Mouse (Mus musculus): ENCODE results near the gene Syt17. TPM values are rescaled to one million over a fixed set of nuclear protein-coding genes. Genes with fewer than 3 reads are reported as not detected.
"Not testable (repeated sequence)": the region's sequence is repeated elsewhere in the genome, so short reads cannot be mapped to it uniquely, and the experiment has no call there.

Syt17 gene
- total RNA-seq, 2 experiments from 2014 or later = 0.88 to 0.89 TPM

- DNase-seq = no peak
- intact Hi-C loops (cut with DNase I; ENCODE audit: low total_unique reads) = no loop called here
These were observed 46.1 kb downstream of the Syt17 start for GRCm38 (mm10) chr7:118401949-118402348.

GRCm38 (mm10) chr7:118399764-118400163 is 48.3 kb downstream of the Syt17 start:
- DNase-seq = no peak
- intact Hi-C loops (cut with DNase I; ENCODE audit: low total_unique reads) = loop anchor here (10.0 kb wide), 1 partner anchor 85 kb away; no protein-coding TSS in a partner anchor

- no peak for DNase-seq
- intact Hi-C loops (cut with DNase I; ENCODE audit: low total_unique reads) = loop anchor here (10.0 kb wide), 1 partner anchor 76 kb away; no protein-coding TSS in a partner anchor
These were observed 57.3 kb downstream of the Syt17 start for GRCm38 (mm10) chr7:118390705-118391104.

- DNase-seq = no peak
- intact Hi-C loops (cut with DNase I; ENCODE audit: low total_unique reads) = no loop called here
These were observed 67.0 kb downstream of the Syt17 start for GRCm38 (mm10) chr7:118380996-118381395.

- no peak for DNase-seq
- intact Hi-C loops (cut with DNase I; ENCODE audit: low total_unique reads) = no loop called here
These were observed 68.0 kb downstream of the Syt17 start for GRCm38 (mm10) chr7:118380056-118380455.

- intact Hi-C loops (cut with DNase I; ENCODE audit: low total_unique reads) = no loop called here
- DNase-seq = no peak
These were observed 71.4 kb downstream of the Syt17 start for GRCm38 (mm10) chr7:118376590-118376989.

GRCm38 (mm10) chr7:118375341-118375740 is 72.7 kb downstream of the Syt17 start:
- intact Hi-C loops (cut with DNase I; ENCODE audit: low total_unique reads) = no loop called here
- no peak for DNase-seq

- no peak for DNase-seq
- intact Hi-C loops (cut with DNase I; ENCODE audit: low total_unique reads) = no loop called here
These were observed 76.7 kb downstream of the Syt17 start for GRCm38 (mm10) chr7:118371361-118371760.

GRCm38 (mm10) chr7:118369705-118370104 is 78.3 kb downstream of the Syt17 start:
- DNase-seq = no peak
- intact Hi-C loops (cut with DNase I; ENCODE audit: low total_unique reads) = no loop called here

GRCm38 (mm10) chr7:118365902-118366301 is 82.1 kb downstream of the Syt17 start:
- intact Hi-C loops (cut with DNase I; ENCODE audit: low total_unique reads) = no loop called here
- no peak for DNase-seq

GRCm38 (mm10) chr7:118365251-118365650 is 82.8 kb downstream of the Syt17 start:
- no peak for DNase-seq
- intact Hi-C loops (cut with DNase I; ENCODE audit: low total_unique reads) = no loop called here

GRCm38 (mm10) chr7:118364353-118365007 is 83.5 kb downstream of the Syt17 start:
- peak; percentile 24 for DNase-seq
- intact Hi-C loops (cut with DNase I; ENCODE audit: low total_unique reads) = no loop called here

- intact Hi-C loops (cut with DNase I; ENCODE audit: low total_unique reads) = no loop called here
These were observed 84.3 kb downstream of the Syt17 start for GRCm38 (mm10) chr7:118363587-118364233.

GRCm38 (mm10) chr7:118362931-118363330 is 85.1 kb downstream of the Syt17 start:
- intact Hi-C loops (cut with DNase I; ENCODE audit: low total_unique reads) = no loop called here
- DNase-seq = no peak

More at GRCm38 (mm10) chr7:118363587-118364233, 84.3 kb downstream of the Syt17 start:
- DNase-seq = no peak

GRCm38 (mm10) chr7:118362258-118362657 is 85.8 kb downstream of the Syt17 start:
- DNase-seq = no peak
- intact Hi-C loops (cut with DNase I; ENCODE audit: low total_unique reads) = no loop called here

GRCm38 (mm10) chr7:118358977-118359376 is 89.0 kb downstream of the Syt17 start:
- no peak for DNase-seq
- intact Hi-C loops (cut with DNase I; ENCODE audit: low total_unique reads) = no loop called here

- DNase-seq; intact Hi-C loops (cut with DNase I; ENCODE audit: low total_unique reads): not testable (repeated sequence)
These were observed 91.5 kb downstream of the Syt17 start for GRCm38 (mm10) chr7:118356410-118357005.

- DNase-seq = no peak
- intact Hi-C loops (cut with DNase I; ENCODE audit: low total_unique reads) = no loop called here
These were observed 97.2 kb downstream of the Syt17 start for GRCm38 (mm10) chr7:118350840-118351239.

GRCm38 (mm10) chr7:118346943-118347342 is 101.1 kb downstream of the Syt17 start:
- DNase-seq = no peak
- intact Hi-C loops (cut with DNase I; ENCODE audit: low total_unique reads) = no loop called here

- no peak for DNase-seq
These were observed 101.6 kb downstream of the Syt17 start for GRCm38 (mm10) chr7:118346432-118346831.

GRCm38 (mm10) chr7:118345396-118345795 is 102.6 kb downstream of the Syt17 start:
- intact Hi-C loops (cut with DNase I; ENCODE audit: low total_unique reads) = no loop called here
- no peak for DNase-seq

More at GRCm38 (mm10) chr7:118346432-118346831, 101.6 kb downstream of the Syt17 start:
- intact Hi-C loops (cut with DNase I; ENCODE audit: low total_unique reads) = no loop called here
